Mouse (Mus musculus) E14TG2a.4 (cell line): ENCODE measurements at regions not wholly inside any gene's neighbourhood (a gene's known extent, or its start where the extent isn't known, plus 50 kb on each side); places are given as distances from the start of the nearest gene placed in this dataset.

Experiments
- CTCF ChIP-seq: conservative IDR thresholded peaks from 2 replicates; pipeline ENCODE4 v1.5.1; 2014; ENCODE audit warnings: low read length
- NANOG ChIP-seq: IDR thresholded peaks from 2 replicates; pipeline ENCODE4 v1.6.1; 2014; ENCODE audit warnings: borderline replicate concordance, low read length, mixed read lengths

DNA sequence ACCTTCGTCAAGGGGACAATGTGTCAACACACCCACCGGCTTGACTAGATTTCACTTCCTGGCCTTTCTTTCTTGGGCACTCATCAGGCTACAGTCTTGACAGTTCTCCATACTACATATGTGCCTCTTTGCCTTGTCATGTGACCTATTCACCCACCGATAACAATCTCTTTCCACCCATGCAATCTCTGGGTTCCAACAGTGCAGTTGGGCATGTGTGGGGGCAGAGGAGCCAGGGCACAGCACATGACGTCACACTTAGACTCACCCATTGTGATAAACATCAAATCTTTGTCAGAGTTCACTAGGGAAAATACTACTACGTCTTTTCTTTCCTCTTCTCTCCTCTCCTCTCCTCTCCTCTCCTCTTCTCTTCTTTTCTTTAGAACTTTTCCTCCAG is 67.8 kb upstream of the Mafb start:
- TF ChIP-seq CTCF (no peak), NANOG (no peak)
